Mouse (Mus musculus) spleen, adult 2 months (tissue): ENCODE results near the gene Parp3.

Source experiments
- CTCF ChIP-seq: fragments of 200-500 bp; IDR thresholded peaks from 2 replicates; pipeline ENCODE4 v1.5.1; 2011; ENCODE audit warnings: mild to moderate bottlenecking, inconsistent platforms; ENCODE audit not compliant: insufficient read depth, insufficient read length, insufficient replicate concordance; ENCODE audit errors: extremely low read depth
- POLR2A ChIP-seq: fragments of 200-500 bp; IDR thresholded peaks from 2 replicates; pipeline ENCODE4 v1.6.1; 2011; ENCODE audit warnings: low read depth, low read length, inconsistent platforms

- TF ChIP-seq CTCF, result no peak
- no peak for TF ChIP-seq POLR2A
Observed at GRCm38 (mm10) chr9:106499667-106500066, 22.9 kb upstream of the Parp3 start, which contains the start of gene Iqcf1.
